Mouse (Mus musculus) ES-E14 (cell line): ENCODE data around the gene Rpgrip1l. TPM values are rescaled to one million over a fixed set of nuclear protein-coding genes. Genes with fewer than 3 reads are reported as not detected.

Source experiments
- DNase-seq: peaks from one replicate; pipeline ENCODE4 v3.0.0-alpha.2; 2013; ENCODE audit warnings: low read depth, low spot score
- H3K27ac ChIP-seq: 2 replicates; pipeline ENCODE4 v1.5.1; 2012; ENCODE audit warnings: low read depth, mild to moderate bottlenecking, low read length, moderate library complexity, mixed read lengths; ENCODE audit not compliant: poor library complexity, insufficient read depth, severe bottlenecking
- H3K36me3 ChIP-seq: 2 replicates; pipeline ENCODE4 v1.6.1; 2012; ENCODE audit warnings: mild to moderate bottlenecking, low read length, moderate library complexity, mixed read lengths; ENCODE audit not compliant: control insufficient read depth, poor library complexity, insufficient read depth, severe bottlenecking
- H3K4me1 ChIP-seq, 2 experiments: fragments of 150-350 bp in 1 of 2; sonication (generic) in 1 of 2; 2 replicates each; pipeline ENCODE4 v1.6.1; 2012; ENCODE audit warnings: low read length in 2 of 2, mild to moderate bottlenecking in 1 of 2, mixed read lengths in 1 of 2; ENCODE audit not compliant: control insufficient read depth in 2 of 2, insufficient read depth in 2 of 2, poor library complexity in 1 of 2
- H3K4me3 ChIP-seq, 2 experiments: fragments of 150-350 bp in 1 of 2; sonication (generic) in 1 of 2; 2 replicates each; pipeline ENCODE4 v1.5.1; 2012; ENCODE audit warnings: low read length in 2 of 2, low read depth in 1 of 2, mild to moderate bottlenecking in 1 of 2, mixed read lengths in 1 of 2; ENCODE audit not compliant: insufficient read depth in 1 of 2, poor library complexity in 1 of 2, severe bottlenecking in 1 of 2
- H3K9ac ChIP-seq: 2 replicates; pipeline ENCODE4 v1.6.1; 2012; ENCODE audit warnings: low read depth, mild to moderate bottlenecking, low read length, mixed read lengths; ENCODE audit not compliant: poor library complexity, insufficient read depth, severe bottlenecking
- H3K9me3 ChIP-seq: fragments of 150-350 bp; sonication (generic); 2 replicates; pipeline ENCODE4 v1.6.1; 2012; ENCODE audit warnings: low read depth, mild to moderate bottlenecking, low read length; ENCODE audit not compliant: control insufficient read depth, insufficient read depth
- CHD2 ChIP-seq: IDR thresholded peaks from 2 replicates; pipeline ENCODE4 v1.6.1; 2014; ENCODE audit warnings: mild to moderate bottlenecking, low read depth, low read length, inconsistent platforms
- HCFC1 ChIP-seq: IDR thresholded peaks from 2 replicates; pipeline ENCODE4 v1.6.1; 2012; ENCODE audit warnings: low read length, inconsistent platforms, borderline replicate concordance; ENCODE audit not compliant: insufficient read depth
- MAFK ChIP-seq: IDR thresholded peaks from 2 replicates; pipeline ENCODE4 v1.6.1; 2014; ENCODE audit warnings: mild to moderate bottlenecking, low read depth, low read length, inconsistent platforms; ENCODE audit not compliant: insufficient read depth
- ZC3H11A ChIP-seq: IDR thresholded peaks from 2 replicates; pipeline ENCODE4 v1.6.1; 2012; ENCODE audit warnings: low read depth, mild to moderate bottlenecking, inconsistent platforms, low read length, borderline replicate concordance
- ZNF384 ChIP-seq: IDR thresholded peaks from 2 replicates; pipeline ENCODE4 v1.6.1; 2012; ENCODE audit warnings: low read depth, low read length, inconsistent platforms
- in situ Hi-C, 2 experiments: fragments of 600-800 bp; cut with MboI; formaldehyde crosslinking; loops; one replicate each; pipeline ENCODE4 v1.15.1; 2025; ENCODE audit warnings: low sequenced_read_pairs in 2 of 2, inconsistent platforms in 1 of 2; ENCODE audit not compliant: unreplicated experiment in 2 of 2
- total RNA-seq: library from RNA; depleted of rRNA; stranded (reverse); fragments of 300-350 nt; gene quantifications from 2 replicates; pipeline ENCODE4 v1.2.3, GENCODE M21; 2012

Gene Rpgrip1l
- total RNA-seq, 1 experiment, result 2.7 TPM

DNA sequence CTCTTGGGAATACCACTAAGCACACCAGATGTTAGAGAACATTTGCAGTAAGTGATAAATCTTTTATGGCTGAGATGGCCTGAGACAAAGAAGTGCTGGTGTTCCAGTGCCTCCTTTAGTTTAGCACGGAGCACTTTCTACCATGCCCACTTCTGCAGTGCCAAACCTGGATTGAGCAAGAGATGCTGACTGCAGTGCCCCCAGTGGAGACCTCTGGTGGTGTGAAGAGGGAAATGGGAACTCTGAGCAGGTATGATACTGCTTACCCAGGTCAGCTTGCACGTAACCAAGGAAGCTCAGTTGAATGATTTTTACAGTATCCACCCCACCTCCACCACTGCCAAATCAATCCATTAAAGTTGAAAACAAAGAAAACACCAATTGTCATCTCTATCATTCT, 51.5 kb downstream of the Rpgrip1l start:
- no peak for DNase-seq
- Histone ChIP-seq H3K27ac (no peak overlapping the region), H3K4me3 (no peak overlapping the region), H3K4me1 (no peaks in the 10 kb centered on the region), H3K9ac (no peak overlapping the region), H3K36me3 (no peaks in the 10 kb centered on the region), H3K9me3 (no peaks in the 10 kb centered on the region)
- TF ChIP-seq HCFC1 (no peak), MAFK (no peak), ZC3H11A (no peak), ZNF384 (no peak), CHD2 (no peak)
- in situ Hi-C loops, result no loop called here

GRCm38 (mm10) chr8:91250966-91251365, 62.1 kb downstream of the Rpgrip1l start:
- no peaks in the 10 kb centered on the region for H3K9me3 ChIP-seq
- H3K27ac ChIP-seq, result no peak overlapping the region
- no peak overlapping the region for H3K9ac ChIP-seq
- TF ChIP-seq CHD2 (no peak), ZNF384 (no peak), MAFK (no peak), ZC3H11A (no peak), HCFC1 (no peak)
- H3K4me1 ChIP-seq, result no peaks in the 10 kb centered on the region
- in situ Hi-C loops, result no loop called here
- H3K36me3 ChIP-seq, result no peaks in the 10 kb centered on the region
- no peak overlapping the region for H3K4me3 ChIP-seq
- no peak for DNase-seq

- Histone ChIP-seq H3K4me1 (no peaks in the 10 kb centered on the region), H3K4me3 (no peak overlapping the region), H3K9ac (no peak overlapping the region), H3K9me3 (no peaks in the 10 kb centered on the region), H3K36me3 (no peaks in the 10 kb centered on the region), H3K27ac (no peak overlapping the region)
- in situ Hi-C loops, result no loop called here
- TF ChIP-seq ZC3H11A (no peak), CHD2 (no peak), MAFK (no peak), HCFC1 (no peak), ZNF384 (no peak)
- DNase-seq, result no peak
Measured at GRCm38 (mm10) chr8:91249758-91250466, 63.1 kb downstream of the Rpgrip1l start.

GRCm38 (mm10) chr8:91245821-91246454, 67.1 kb downstream of the Rpgrip1l start:
- TF ChIP-seq CHD2 (no peak), ZC3H11A (no peak), MAFK (no peak), ZNF384 (no peak), HCFC1 (no peak)
- H3K9ac ChIP-seq, result no peak overlapping the region
- H3K4me3 ChIP-seq, result no peak overlapping the region
- H3K27ac ChIP-seq, result no peak overlapping the region
- H3K36me3 ChIP-seq, result no peaks in the 10 kb centered on the region
- DNase-seq, result no peak
- in situ Hi-C loops, result no loop called here
- no peaks in the 10 kb centered on the region for H3K4me1 ChIP-seq
- H3K9me3 ChIP-seq, result no peaks in the 10 kb centered on the region

GRCm38 (mm10) chr8:91242721-91243120, 70.3 kb downstream of the Rpgrip1l start:
- Histone ChIP-seq H3K9ac (no peak overlapping the region), H3K4me3 (no peak overlapping the region), H3K27ac (no peak overlapping the region), H3K9me3 (no peaks in the 10 kb centered on the region), H3K4me1 (no peaks in the 10 kb centered on the region), H3K36me3 (no peaks in the 10 kb centered on the region)
- in situ Hi-C loops, result no loop called here
- TF ChIP-seq ZC3H11A, result no peak
- TF ChIP-seq CHD2, result no peak
- DNase-seq, result no peak
